Mouse (Mus musculus): ENCODE results near the gene Nus1. TPM values are rescaled to one million over a fixed set of nuclear protein-coding genes. Genes with fewer than 3 reads are reported as not detected.

Gene Nus1
- polyA plus RNA-seq, 1 experiment from 2014 or later, result 12.9 TPM

Other genes with a start within 250 kb of the Nus1 start
- gene Ros1, start 222.3 kb upstream of the Nus1 start, polyA plus RNA-seq (2015; fragmentation: Nextera tagmentation; extraction: Ambion mirVana), result 4.6 and 7.6 TPM in 2 replicates
- gene Dcbld1, start 183.9 kb upstream of the Nus1 start, polyA plus RNA-seq (2015; fragmentation: Nextera tagmentation; extraction: Ambion mirVana), result 45.0 and 45.9 TPM in 2 replicates
- not detected in 2 replicates for gene Gm26741, start 58.8 kb upstream of the Nus1 start, polyA plus RNA-seq (2015; fragmentation: Nextera tagmentation; extraction: Ambion mirVana)
- 15.9 and 16.0 TPM in 2 replicates for gene Gopc, start 35.4 kb upstream of the Nus1 start, polyA plus RNA-seq (2015; fragmentation: Nextera tagmentation; extraction: Ambion mirVana)
- gene Nepn, start 28.6 kb upstream of the Nus1 start, polyA plus RNA-seq (2015; fragmentation: Nextera tagmentation; extraction: Ambion mirVana), result 0.36 and 0.77 TPM in 2 replicates